Mouse (Mus musculus): ENCODE results near the gene BC030870. TPM values are rescaled to one million over a fixed set of nuclear protein-coding genes. Genes with fewer than 3 reads are reported as not detected.

BC030870 gene
- total RNA-seq (2023) = not detected

DNA sequence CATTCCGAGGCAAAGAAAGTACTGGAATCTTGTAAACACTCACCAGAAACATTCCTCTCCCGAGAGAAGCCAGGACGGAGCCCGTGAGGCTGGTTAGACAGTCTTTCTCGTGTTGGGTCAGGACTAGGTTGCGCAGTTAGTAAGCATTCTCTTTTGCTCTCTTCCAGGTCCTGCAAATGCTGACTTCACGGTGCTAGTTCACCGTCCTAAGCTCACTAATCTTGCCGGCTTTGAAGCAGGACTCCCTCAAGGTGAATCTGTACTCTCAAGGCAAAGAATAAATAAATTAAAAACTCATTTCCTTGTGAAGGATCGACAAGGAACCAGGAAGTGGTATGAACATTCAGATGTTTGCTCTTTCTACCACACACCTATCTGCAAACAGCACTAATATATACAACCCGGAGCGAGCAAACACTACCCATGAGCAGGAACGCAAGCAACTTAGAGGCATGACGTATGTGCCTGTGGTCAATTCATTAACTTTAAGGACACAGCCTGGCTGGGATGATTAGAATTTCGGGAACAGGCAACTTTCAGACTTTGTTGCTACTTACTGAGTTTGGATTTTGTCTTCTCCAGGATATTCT lies at the start of gene BC030870:
BC030870 (minus strand) TSS at position 365 of the 590 bp plus-strand sequence.

DNA sequence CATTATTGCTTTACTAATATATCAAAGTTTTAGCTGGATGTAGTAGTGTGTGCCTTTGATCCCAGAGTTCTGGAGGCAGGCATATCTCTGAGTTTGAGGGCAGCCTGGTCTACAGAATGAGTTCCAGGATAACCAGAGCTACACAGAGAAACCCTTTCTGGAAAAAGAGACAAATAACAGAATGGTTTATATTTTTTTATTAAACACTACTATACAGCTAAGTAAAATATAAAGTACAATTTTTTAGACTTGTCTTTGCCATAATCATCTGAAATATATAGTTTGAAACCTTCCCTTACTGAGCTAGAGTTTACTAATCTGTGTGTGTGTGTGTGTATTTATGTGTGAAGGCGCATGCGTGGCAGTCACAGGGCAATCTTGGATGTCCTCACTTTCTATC lies 54.6 kb downstream of the BC030870 start, which contains the start of gene Gm10663:
Gm10663 (plus strand) TSS at position 301 of the 400 bp plus-strand sequence.

DNA sequence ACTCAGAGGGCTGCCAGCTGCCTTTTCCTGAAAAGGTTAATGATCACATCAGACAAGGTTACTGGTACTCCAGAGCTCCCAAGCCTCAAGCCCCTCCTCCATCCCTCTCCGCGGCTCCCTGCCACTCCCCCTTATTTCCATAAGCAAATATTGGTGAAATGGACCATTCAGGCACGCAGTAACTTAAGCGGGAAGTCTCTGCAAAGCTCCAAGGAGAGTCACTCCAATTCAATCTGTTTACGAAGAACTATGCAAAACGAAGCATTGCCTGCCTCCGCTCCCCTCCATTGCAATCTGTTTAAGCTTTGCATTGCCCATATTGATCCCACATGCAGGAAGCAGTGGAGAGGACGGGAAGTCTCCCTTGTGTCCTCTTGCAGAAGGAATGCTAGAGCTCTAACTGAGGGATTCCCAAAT lies 92.2 kb downstream of the BC030870 start, which contains the start of gene Apela:
Apela (minus strand) TSS at position 220 of the 417 bp plus-strand sequence.

Other genes with a start within 250 kb of the BC030870 start
- gene Tmem192, start 182.4 kb downstream of the BC030870 start, total RNA-seq (2023) = 10 to 100 TPM; 43.7 to 50.3 TPM
- not detected for gene Trim75, start 141.7 kb downstream of the BC030870 start, total RNA-seq (2023)
- gene Trim61, start 111.0 kb downstream of the BC030870 start, total RNA-seq (2023) = not detected
- gene Trim60, start 111.0 kb downstream of the BC030870 start, total RNA-seq (2023) = not detected
- gene Apela, start 92.2 kb downstream of the BC030870 start, total RNA-seq (2023) = not detected
- gene Gm10663, start 54.5 kb downstream of the BC030870 start, total RNA-seq (2023) = not detected